Mouse (Mus musculus): Measurements from ENCODE around the gene Htra1.

The Htra1 gene

GRCm38 (mm10) chr7:130936472-130936951, 601 bp downstream of the Htra1 start:
- no peak for DNase-seq

- DNase-seq = no peak
Measured at GRCm38 (mm10) chr7:130937266-130937841, 1.4 kb downstream of the Htra1 start.

GRCm38 (mm10) chr7:130938005-130938404, 2.1 kb downstream of the Htra1 start:
- no peak for DNase-seq

- no peak for DNase-seq
Measured at GRCm38 (mm10) chr7:130938896-130939295, 3.0 kb downstream of the Htra1 start.

- no peak for DNase-seq
Measured at GRCm38 (mm10) chr7:130940733-130941132, 4.8 kb downstream of the Htra1 start.

GRCm38 (mm10) chr7:130943280-130943895, 7.5 kb downstream of the Htra1 start:
- no peak for DNase-seq

- DNase-seq = no peak
Measured at GRCm38 (mm10) chr7:130944766-130945475, 9.0 kb downstream of the Htra1 start.

- no peak for DNase-seq
Measured at GRCm38 (mm10) chr7:130945730-130946129, 9.8 kb downstream of the Htra1 start.

- DNase-seq = no peak
Measured at GRCm38 (mm10) chr7:130946303-130946702, 10.4 kb downstream of the Htra1 start.

GRCm38 (mm10) chr7:130948563-130949208, 12.8 kb downstream of the Htra1 start:
- DNase-seq = no peak

GRCm38 (mm10) chr7:130949331-130949751, 13.4 kb downstream of the Htra1 start:
- DNase-seq = no peak

- no peak for DNase-seq
Measured at GRCm38 (mm10) chr7:130950482-130950881, 14.6 kb downstream of the Htra1 start.

GRCm38 (mm10) chr7:130951004-130951403, 15.1 kb downstream of the Htra1 start:
- no peak for DNase-seq

- no peak for DNase-seq
Measured at GRCm38 (mm10) chr7:130953376-130953775, 17.5 kb downstream of the Htra1 start.

- DNase-seq = no peak
Measured at GRCm38 (mm10) chr7:130954177-130954601, 18.3 kb downstream of the Htra1 start.

GRCm38 (mm10) chr7:130958551-130958950, 22.6 kb downstream of the Htra1 start:
- no peak for DNase-seq

GRCm38 (mm10) chr7:130959868-130960267, 24.0 kb downstream of the Htra1 start:
- no peak for DNase-seq

GRCm38 (mm10) chr7:130961429-130961828, 25.5 kb downstream of the Htra1 start:
- DNase-seq = no peak

GRCm38 (mm10) chr7:130964686-130965085, 28.8 kb downstream of the Htra1 start:
- DNase-seq = no peak

- DNase-seq = no peak
Measured at GRCm38 (mm10) chr7:130965396-130965795, 29.5 kb downstream of the Htra1 start.

GRCm38 (mm10) chr7:130965909-130966365, 30.0 kb downstream of the Htra1 start:
- no peak for DNase-seq

- no peak for DNase-seq
Measured at GRCm38 (mm10) chr7:130966451-130966850, 30.5 kb downstream of the Htra1 start.

GRCm38 (mm10) chr7:130966876-130967275, 31.0 kb downstream of the Htra1 start:
- DNase-seq = no peak

Measured in thymus, postnatal 36 days (tissue).